Mouse (Mus musculus) c-Kit-positive CD71-negative TER-119-negative erythroid progenitor cells, embryonic 14.5 days (primary cell): ENCODE results near the gene Spn.

ENCODE experiments used
- DNase-seq: peaks from one replicate; pipeline ENCODE4 v3.0.0-alpha.2; 2013; ENCODE audit warnings: low read depth

The Spn gene

DNA sequence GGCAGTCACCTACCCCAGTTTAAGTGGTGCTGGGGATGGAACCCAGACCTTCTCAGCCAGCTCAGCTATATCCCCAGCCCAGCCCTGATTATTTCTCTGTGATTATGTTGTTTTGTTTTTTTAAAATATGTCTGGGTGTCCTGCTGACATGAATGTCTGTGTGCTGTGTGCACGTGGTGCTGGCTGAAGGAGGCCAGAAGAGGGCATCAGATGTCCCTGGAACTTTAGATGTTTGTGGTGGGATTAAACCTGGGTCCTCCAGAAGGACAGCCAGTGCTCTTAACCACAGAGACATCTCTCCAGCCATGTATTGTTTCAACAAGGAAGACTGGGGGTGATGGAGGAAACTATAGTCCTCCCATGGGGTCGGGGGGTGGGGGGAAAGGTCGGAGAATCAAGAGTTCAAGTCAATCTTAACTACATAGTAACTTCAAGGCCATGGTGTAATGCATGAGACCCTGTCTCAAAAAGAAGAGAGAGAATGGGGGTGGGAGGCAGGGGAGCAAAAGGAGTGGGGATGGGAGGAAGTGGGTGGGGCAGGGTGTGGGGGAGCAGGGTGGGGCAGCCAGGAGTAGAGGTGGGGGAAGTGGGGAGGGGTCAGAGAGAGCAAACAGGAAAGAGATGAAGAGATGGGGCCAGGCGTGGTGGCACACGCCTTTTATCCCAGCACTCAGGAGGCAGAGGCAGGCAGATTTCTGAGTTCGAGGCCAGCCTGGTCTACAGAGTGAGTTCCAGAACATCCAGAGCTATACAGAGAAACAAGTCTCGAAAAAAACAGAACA, 3.2 kb upstream of the Spn start:
- DNase-seq, result no peak

DNA sequence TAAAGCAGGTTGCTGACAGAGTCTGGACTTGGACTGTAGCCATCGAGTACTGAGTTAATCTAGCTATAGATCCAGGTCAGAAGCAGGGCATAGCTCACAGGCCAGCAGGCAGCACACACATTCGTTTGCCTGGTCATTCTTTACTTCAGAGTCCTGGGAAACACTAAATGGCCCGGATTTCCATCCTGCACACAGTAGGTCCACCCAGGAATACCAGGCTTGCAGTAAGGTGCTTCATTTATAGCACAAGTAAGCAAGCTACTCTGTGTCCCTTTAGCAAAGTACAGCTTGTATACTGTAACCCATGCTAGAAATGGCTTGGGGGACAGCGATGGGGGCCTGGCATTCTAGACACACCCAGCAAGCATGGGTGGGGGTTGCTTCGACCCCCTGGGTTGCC, 1.9 kb upstream of the Spn start:
- no peak for DNase-seq

DNA sequence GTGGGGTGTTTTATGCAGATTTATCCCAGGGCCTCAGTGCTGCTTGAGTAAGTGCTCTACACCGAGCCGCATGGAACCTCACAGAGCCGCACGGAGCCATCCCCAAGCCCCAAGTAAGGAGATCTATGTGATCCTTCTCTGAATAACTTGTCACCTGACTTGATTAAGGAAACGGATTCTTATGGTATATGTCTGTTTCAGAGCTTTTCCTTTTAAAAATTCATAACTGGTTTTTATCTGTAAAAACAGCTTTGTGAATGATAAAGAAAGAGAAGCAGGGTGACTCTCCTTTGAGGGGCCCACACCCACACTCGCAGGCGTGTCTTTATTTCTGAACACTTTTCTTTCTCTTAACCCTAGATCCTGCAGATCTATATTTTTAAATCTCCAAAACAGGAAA, 1.5 kb upstream of the Spn start:
- DNase-seq, result no peak

DNA sequence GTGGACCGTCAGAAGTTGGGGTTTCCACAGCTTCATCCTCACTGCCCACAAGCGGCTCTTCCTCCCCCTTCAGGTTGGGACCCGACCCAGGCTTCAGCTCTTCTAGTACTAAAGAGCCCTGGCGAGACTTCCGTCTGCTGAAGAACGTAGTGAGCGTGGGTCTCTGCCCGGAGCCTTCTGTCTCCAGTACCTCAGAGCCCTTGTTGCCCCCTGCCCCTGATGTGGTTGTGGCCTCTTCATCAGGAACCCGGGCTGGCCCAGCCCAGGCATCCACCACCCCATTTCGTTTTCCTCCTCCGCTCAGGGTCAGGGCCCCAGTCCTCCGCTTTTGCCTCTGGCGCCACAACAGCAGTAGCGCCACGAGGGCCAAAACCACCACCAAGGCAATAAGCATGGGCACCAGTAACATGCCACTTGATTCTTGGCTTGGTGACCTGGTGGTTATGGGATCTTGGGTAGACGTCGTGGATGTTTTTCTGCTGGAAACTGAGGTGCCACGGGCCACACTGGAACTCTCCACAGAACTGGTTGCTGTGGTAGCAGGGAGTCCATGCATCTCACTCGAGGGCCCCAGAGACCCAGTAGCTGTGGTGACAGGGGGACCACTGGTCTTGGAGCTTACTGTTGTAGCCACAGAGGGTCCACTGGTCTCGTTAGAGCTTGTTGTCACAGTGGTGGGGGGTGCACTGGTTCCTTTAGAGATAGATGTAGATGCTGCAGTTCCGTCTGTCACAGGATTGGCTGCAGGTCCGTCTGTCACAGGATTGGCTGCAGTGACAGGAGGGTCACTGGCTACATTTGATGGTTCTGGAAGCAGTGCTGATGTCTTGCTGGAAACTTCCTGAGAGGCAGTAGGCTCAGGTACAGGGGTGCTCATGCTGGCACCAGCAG, 1.2 kb downstream of the Spn start:
- DNase-seq, result no peak

DNA sequence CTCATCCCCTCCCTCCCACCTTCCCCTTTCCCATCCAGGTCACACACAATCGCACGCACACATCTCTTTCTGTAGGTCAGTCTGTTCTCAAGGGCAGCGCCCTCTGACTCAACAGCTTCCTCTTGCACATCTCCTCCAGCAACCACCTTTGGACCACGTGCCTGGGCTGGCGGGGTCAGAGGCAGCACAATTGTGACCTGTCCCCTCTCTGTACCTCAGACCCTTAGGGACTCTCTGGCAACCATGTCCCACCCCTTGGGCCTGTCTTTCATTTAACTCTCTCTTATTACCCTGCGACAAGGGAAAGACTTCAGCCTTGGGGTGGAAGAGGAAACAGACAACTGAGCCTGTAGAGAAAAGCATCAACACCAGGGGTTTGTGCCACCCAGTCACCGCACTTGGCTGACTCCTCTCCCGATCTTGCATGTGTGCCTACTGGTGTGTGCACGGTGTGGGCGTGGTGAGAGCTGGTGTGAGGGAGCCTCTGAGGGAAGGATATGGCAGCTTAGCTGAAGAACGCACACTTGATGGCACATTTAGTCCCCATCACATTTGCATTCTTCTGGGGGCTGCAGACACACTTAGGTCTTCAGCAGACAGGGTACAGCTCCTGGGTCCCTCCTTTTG, 2.7 kb downstream of the Spn start:
- no peak for DNase-seq

DNA sequence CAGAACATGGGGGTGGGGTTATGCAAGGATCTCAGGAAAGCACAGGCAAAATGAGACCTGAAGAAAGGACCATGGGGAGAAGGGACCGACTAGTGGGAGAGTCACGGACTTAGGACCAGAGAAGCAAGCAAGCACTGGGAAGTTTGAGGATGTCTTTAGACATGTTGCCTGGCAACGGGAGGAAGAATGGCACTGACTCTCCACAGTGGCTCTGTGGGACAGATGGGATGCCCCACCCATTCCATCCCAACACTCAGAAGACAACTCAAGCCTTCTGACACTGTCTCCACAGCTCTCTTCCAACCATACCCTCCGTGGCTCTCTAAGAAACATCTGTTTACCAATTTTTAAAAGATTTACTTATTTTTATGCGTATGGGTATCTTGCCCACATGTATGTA, 4.5 kb downstream of the Spn start:
- DNase-seq, result no peak

DNA sequence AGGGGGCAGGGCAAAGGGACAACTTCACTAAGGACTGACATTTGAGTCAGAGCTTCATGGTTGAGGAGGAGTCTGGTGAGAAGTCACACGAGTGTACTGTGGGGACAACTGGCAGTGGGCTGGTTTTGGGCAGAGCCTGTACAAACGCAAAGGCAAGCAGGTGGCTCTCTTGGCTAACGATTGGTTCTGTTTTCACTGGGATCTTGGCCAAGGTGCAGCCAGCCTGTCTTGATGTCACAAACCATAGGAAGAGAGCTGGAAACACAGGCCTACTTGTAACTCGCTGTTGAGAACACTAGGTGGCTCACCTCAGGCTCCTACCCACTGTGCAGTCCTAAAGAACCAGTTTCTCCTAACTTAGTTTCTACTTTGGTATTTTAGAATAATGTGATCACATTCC, 8.0 kb downstream of the Spn start:
- no peak for DNase-seq

DNA sequence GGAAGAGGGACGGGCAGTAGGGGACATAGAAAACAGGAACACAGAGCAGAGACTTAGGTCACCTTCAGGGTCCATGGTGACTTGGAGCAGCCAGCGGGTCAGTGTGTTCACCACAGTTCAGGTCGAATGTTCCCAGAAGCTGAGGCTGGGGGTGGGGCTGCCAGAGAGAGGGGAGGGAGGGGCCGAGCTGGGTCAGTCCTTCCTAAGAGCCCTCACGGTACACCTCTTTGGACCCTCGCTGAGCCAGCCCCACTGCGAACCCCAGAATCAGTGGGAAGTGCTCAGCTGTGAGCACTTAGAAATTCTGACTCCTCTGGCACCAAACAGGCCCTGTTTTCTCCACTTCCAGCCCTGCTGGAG, 15.7 kb downstream of the Spn start, which contains the start of gene Qprt:
Qprt (minus strand) TSS at position 316 of the 360 bp plus-strand sequence.
- no peak for DNase-seq

DNA sequence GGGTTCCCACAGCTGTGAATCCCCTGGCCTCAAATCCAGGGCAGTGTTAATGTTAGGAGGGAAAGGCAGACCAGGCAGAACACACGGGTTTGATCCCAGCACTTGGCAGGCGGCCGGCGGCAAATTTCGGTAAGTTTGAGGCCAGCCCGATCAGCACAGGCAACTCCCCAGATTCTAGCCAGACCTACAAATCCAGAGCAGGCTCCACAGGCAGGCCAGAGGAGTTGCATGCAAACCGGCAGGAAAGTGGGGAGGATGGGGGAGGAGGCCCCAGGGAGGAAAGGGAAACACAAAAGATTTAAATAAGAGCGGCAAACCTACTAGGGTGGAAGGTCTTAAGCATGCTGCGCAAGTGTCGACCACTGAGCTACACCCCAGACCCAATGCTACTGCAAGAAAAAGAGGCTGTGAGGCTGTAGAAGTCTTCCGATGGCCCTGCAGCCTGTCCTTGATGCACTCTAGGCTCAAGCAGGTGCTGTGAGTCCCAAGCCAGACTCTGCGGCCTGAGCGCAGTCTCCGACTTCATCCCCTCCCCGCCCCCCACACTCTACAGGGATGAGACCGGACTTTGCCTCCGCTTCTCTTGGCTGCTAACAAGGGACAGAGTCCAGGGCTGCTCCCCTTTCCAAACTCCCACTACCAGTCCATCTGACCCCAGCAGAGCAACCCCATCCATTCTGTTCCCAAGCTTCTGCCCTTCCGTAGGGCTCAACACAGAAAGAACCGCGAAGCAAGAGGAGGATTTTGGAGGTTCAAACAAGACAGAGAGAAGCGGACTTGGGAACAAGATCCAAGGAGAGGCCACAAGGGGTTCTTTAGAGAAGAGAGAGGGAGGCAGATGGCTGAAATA, 16.3 kb downstream of the Spn start:
- no peak for DNase-seq

DNA sequence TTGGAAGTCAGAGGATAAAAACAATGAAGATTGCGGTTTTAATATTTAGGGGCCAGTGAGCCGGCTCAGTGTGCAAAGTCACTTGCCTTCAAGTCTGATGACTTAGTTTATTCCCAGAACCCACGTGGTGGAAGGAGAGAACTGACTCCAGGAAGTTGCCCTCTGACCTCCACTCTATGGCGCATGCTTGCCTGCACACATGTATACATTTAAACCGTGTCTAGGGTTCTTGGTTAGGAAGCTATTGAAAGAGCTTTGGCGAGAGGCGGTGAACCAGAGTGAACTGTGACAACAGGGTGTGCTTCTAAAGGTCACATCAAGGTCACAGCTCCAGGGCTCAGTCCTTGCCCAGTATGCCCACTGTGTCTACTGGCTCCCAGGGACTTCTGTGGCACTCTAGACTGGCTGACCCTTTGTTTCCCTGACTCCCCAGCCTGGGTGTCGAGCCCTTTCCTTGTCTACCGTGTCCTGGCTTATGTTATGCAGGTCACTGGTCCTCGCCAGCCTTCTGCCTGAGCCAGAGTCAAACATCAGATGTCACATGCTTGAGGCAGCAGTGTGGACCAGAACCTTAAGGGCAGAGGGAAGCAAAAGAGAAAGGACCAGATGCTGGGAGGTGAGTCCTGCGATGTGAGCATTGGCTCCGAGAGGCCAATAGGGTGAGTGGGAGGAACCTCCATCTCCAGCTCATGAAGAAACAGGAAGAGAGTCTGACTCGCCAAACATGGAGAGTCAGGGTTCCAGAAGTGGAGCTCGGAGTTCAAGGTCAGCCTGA, 18.8 kb downstream of the Spn start:
- DNase-seq, result no peak

DNA sequence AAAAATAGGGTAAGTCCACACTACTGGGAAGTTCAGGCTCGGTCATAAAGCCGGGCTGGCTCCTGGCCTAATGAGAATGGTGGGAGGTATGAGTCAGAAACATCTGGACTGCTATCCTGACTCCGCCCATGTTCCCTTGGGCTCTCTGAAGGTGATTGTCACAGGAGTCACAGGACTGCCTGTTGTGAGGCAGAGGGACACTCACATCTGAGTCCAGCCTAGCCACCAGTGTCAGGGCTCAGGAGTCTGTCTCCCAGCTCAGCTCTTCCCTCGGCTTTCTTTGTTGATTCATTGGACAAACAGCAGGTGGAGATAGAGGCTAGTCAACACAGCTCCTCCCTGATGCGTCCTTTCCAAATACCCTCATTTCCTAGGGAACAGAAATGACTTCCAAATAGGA, 19.7 kb downstream of the Spn start:
- DNase-seq, result no peak

DNA sequence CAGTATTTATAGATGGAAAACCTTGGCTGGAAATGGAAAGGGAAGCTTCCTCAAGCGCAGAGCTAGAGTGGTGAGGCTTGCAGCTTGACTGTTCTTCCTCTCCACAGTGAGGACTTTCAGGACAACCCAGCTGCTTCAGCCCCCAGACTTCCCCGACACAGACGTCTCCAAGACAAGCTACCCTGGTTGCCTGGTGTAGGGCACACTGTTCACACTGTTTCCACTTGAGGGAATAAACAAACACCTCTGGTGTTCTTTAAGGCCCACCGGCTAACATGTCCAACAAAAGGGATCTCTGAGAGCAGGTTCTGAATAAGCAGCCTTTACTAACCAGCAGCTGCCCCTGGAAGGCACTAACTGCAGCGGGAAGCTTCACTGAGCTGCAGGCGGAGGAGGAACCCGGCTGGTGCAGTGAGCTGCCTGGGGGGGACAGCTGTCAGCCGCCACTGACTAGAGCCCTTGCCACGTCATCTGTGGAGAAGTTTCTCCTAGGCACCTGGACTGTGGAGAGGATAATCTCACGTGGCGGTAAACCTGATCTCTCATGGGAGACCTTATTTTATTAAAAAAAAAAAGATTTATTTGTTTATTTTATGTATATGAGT, 21.2 kb downstream of the Spn start:
- DNase-seq, result no peak

DNA sequence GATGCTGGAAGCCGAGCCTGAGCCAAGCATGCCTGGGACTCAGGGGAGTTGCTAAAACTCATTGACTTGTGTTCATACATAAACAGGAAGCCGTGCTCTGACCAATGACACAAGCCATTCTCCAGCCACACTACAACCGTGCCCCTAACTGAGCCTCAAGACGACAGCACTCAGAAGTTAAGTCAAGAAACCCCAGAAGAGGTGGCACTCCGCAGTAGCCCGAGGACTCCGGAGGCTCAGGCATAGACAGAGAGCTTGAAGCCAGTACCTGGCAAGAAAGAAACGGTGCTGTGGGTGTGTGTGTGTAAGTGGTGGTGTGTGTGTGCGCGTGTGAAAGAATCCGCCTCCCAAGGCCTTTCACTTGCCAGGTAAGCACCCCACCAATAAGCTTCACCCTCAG, 22.7 kb downstream of the Spn start:
- DNase-seq, result no peak

DNA sequence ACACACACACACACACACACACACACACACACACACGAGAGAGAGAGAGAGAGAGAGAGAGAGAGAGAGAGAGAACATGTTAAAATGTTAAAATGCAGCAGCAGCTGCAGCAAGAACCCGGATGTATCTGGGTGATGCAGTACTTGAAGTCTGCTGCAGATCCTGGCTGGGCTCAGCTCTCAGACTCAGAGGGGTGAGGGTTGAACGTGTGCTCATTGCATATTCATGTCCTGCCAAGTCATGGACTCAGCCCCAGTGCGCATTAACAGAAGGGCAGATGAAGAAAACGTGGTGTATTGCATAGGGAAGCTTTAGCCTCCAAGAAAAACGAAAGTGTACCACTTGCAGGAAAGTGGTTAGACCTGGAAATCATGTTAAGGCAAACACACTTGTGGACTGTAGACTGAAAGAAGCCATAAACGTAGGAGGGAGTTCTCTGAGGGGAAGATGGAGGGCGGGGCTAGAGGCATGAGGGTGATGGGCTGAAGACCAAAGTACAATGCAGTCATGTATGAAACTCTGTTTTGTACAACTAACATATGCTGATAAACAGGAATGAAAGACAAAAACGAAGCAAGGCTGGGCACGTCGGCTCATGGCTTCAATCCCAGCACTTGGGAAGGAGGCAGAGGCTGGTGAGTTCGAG, 23.9 kb downstream of the Spn start:
- no peak for DNase-seq

DNA sequence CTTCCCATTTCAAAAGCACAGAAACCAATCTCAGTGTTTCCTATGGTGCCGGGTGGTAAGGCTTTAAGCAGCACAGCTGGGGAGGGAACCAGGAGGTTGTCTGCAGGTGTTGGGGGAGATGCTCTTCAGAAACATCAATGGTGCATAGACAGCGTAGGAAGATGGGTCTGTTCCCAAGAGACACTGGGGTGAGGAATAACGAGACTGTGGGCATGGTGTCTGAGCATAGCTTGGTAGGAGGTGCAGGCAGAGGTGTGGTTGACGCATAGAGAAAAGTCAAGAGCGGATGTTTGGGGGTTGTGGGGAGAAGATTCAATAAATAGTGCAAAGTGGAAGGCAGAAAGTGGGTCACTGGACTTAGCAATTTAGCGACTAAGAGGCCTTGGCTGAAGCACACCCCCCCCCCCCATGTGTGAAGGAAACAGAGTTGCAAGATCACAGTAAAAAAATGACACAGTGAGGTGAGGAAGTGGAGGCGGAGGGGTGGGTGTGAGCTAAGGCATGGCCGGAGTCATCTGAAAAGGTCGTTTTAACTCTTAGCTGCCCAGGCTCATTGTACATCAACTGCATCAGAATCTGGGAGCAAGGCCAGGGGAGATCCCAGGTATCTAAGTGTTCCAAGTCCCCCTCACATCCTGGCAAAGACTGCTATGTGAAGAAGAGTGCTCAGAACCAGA, 24.6 kb downstream of the Spn start:
- DNase-seq, result no peak

DNA sequence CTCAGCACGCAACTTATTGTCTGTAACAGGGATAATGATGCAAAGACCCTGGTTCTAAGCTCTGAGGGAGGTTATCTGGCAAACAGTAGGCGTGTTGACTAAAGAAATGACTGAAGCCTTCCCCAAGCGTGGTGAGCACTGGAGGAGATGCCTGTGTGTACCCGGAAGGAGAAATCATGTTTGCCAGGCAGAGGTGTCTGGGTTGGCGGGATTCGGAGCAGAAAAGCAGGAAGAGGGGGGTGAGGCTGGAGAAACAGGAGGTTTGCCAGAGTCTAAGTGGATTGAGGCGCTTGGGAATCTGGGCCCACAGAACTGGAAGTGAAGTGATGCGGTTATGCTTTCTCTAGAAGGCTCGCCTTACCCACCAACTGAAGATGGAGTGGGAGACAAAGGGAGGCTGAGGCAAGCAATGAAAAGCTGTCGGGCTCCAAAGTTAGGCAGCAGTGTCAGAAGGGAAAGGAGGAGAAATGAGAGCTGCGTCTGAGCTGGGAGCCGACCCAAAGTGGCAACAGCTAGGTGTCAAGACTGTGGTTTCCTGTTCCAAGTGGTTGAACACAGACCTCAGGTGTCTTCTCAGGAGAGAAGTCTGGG, 25.3 kb downstream of the Spn start:
- DNase-seq, result no peak

DNA sequence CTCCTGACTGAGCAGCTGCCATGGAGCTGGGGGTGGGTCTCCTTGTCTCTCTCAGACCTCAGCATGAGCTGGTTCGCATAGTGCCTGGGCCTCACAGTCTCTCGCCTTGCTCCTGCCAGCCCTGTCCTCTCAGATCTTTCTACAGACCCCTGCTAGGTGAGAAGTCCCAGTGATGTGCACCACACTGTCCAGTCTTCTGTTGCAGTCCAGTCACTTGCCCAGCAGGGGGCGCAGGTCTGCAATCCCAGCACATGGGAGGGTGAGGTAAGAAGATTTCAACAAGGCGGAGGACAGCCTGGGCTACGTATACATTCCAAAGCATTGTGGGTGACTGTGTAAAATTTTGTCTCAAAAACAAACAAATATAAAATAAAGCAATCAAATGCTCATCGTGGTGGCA, 26.2 kb downstream of the Spn start:
- DNase-seq, result peak; percentile 76

DNA sequence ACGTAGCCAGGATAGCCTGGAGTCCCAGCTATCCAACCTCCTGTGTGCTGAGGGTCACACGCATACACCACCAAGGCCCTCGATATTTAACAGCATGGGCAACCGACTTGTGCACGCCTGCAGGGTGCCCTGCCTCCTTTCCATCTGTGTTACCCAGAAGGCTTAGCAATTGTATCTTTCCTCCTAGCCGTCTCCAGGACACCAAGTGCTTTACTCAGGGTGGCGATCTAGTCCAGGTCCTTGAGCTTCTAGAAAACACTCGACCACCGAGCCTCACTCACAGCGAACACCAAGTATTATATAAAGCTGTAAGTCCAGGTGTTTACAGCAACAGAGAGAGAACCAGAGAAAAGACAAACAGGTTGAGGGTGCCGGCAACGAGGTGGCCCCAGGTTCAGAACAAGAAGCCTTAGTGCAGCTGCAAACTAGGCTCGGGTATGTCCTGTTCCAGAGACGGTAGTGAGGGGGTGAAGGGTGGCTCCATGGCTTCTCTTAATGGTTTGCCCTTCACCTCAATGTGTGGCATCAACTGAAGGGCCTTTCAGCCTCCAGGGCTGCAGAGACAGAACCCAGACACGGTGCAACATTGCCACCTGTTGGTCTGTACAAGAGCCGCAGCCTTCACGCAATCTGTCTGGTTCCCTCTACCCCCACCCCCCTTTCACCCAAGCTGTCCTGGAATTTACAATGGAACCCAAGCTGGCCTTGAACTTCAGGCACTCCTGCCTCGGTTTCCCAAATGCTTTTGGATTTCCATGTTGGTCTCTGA, 27.2 kb downstream of the Spn start:
- peak; percentile 75 for DNase-seq

DNA sequence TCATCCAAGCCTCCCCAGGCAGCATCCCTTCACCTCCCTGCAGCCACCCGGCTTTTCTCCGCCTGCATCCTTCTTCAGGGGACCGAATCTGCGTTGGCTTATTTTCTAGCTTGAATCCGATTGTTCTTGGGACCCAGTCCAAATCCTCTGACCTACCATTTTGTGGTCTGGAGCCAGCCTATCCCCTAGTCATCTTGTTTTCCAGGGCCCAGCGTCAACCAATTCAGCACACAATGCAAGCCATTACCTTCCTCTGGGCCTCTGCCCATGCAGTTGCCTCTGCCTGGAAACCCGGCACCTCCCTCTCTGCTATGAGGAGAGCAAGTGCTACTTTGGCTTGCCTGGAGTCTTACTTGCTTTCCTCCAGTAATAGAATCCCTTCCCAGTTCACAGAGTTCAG, 32.1 kb downstream of the Spn start:
- no peak for DNase-seq
